Mouse (Mus musculus) heart, adult 2 months (tissue): Measurements from ENCODE around the gene Ccdc113. TPM values are rescaled to one million over a fixed set of nuclear protein-coding genes. Genes with fewer than 3 reads are reported as not detected.

Source experiments
- DNase-seq, 2 experiments: peaks; one replicate each; pipeline ENCODE4 v3.0.0; 2021
- H3K27ac ChIP-seq: fragments of 200-600 bp; 2 replicates; pipeline ENCODE4 v1.8.1; 2022
- H3K27me3 ChIP-seq: fragments of 200-500 bp; 2 replicates; pipeline ENCODE4 v1.6.1; 2012; ENCODE audit warnings: mild to moderate bottlenecking, low read length, inconsistent platforms, mixed read lengths; ENCODE audit not compliant: control insufficient read depth, insufficient read depth
- H3K36me3 ChIP-seq: fragments of 200-500 bp; 2 replicates; pipeline ENCODE4 v1.6.1; 2012; ENCODE audit warnings: low read length, inconsistent platforms; ENCODE audit not compliant: control insufficient read depth, insufficient read depth
- H3K4me1 ChIP-seq: fragments of 200-500 bp; 2 replicates; pipeline ENCODE4 v1.6.1; 2011; ENCODE audit warnings: low read length; ENCODE audit not compliant: control insufficient read depth, insufficient read depth
- H3K4me3 ChIP-seq: fragments of 200-600 bp; 2 replicates; pipeline ENCODE4 v1.8.1; 2022
- H3K79me2 ChIP-seq: fragments of 200-500 bp; replicated peaks from 2 replicates; pipeline ENCODE4 v1.6.1; 2012; ENCODE audit warnings: mild to moderate bottlenecking, inconsistent platforms, low read length, moderate library complexity, mixed read lengths; ENCODE audit not compliant: control insufficient read depth, insufficient read depth
- H3K9ac ChIP-seq: fragments of 200-500 bp; 2 replicates; pipeline ENCODE4 v1.6.1; 2012; ENCODE audit warnings: low read depth, mild to moderate bottlenecking, control low read depth, inconsistent platforms, low read length, mixed read lengths
- CTCF ChIP-seq: fragments of 200-600 bp; IDR thresholded peaks from 2 replicates; pipeline ENCODE4 v1.8.1; 2022; ENCODE audit warnings: antibody characterized with exemption, mild to moderate bottlenecking, moderate library complexity
- EP300 ChIP-seq: fragments of 200-500 bp; IDR thresholded peaks from 2 replicates; pipeline ENCODE4 v1.6.1; 2011; ENCODE audit warnings: low read depth, low read length, control low read depth; ENCODE audit not compliant: insufficient read depth
- POLR2A ChIP-seq: fragments of 200-500 bp; IDR thresholded peaks from 2 replicates; pipeline ENCODE4 v1.6.1; 2011; ENCODE audit warnings: mild to moderate bottlenecking, low read depth, low read length, control low read depth; ENCODE audit not compliant: insufficient read depth
- WGBS: fragments of 180-500 bp; shearing (Covaris S2); methylation state at CpG from one replicate; pipeline ENCODE4 v1.1.7; 2018; 5-methylcytosine and 5-hydroxymethylcytosine counted together
- intact Hi-C: fragments of 180-260 bp; cut with DNase I; formaldehyde crosslinking; loops from one replicate; pipeline ENCODE4 v1.15.1; 2025
- polyA plus RNA-seq: library from polyadenylated mRNA; depleted of rRNA; stranded (reverse); fragments of >200 nt; gene quantifications from 2 replicates; pipeline ENCODE4 v1.2.3, GENCODE M21; 2012
- total RNA-seq, 2 experiments: library from RNA; stranded (reverse); gene quantifications; 2 replicates each; pipeline ENCODE4 v1.2.3; 2021

The Ccdc113 gene
- total and polyA plus RNA-seq, 3 experiments: 0.14 TPM; not detected in 2

GRCm38 (mm10) chr8:95589282-95589681, 55.4 kb downstream of the Ccdc113 start:
- no peaks in the 10 kb centered on the region for H3K36me3 ChIP-seq
- no peaks in the 10 kb centered on the region for H3K79me2 ChIP-seq
- DNase-seq: no peak
- no peak overlapping the region for H3K9ac ChIP-seq
- H3K27ac ChIP-seq: no peak overlapping the region
- intact Hi-C loops: no loop called here
- 64% methylated on average over 10 of the region's 10 CpGs for WGBS
- TF ChIP-seq CTCF: no peak
- no peaks in the 10 kb centered on the region for H3K27me3 ChIP-seq
- no peak overlapping the region for H3K4me3 ChIP-seq
- H3K4me1 ChIP-seq: no peaks in the 10 kb centered on the region

- no peaks in the 10 kb centered on the region for H3K79me2 ChIP-seq
- WGBS: 73% methylated on average over 4 of the region's 4 CpGs
- H3K4me1 ChIP-seq: no peaks in the 10 kb centered on the region
- H3K36me3 ChIP-seq: no peaks in the 10 kb centered on the region
- H3K27ac ChIP-seq: no peak overlapping the region
- DNase-seq: no peak
- intact Hi-C loops: no loop called here
- no peak for TF ChIP-seq POLR2A
- no peak for TF ChIP-seq CTCF
- TF ChIP-seq EP300: no peak
- no peaks in the 10 kb centered on the region for H3K27me3 ChIP-seq
- no peak overlapping the region for H3K9ac ChIP-seq
- H3K4me3 ChIP-seq: no peak overlapping the region
These were observed 56.7 kb downstream of the Ccdc113 start for GRCm38 (mm10) chr8:95590539-95590938.

- Histone ChIP-seq H3K36me3 (no peaks in the 10 kb centered on the region), H3K4me1 (peaks cover 1% of the 10 kb centered on the region; the same call in 1 of the 2 replicates), H3K27me3 (no peaks in the 10 kb centered on the region), H3K9ac (no peak overlapping the region), H3K79me2 (no peaks in the 10 kb centered on the region), H3K27ac (no peak overlapping the region), H3K4me3 (no peak overlapping the region)
- WGBS: 79% methylated on average over 12 of the region's 12 CpGs
- DNase-seq: no peak
- intact Hi-C loops: no loop called here
- TF ChIP-seq POLR2A (no peak), EP300 (no peak), CTCF (no peak)
These were observed 58.4 kb downstream of the Ccdc113 start for GRCm38 (mm10) chr8:95592131-95592780.

GRCm38 (mm10) chr8:95593439-95594393, 59.8 kb downstream of the Ccdc113 start:
- intact Hi-C loops: no loop called here
- Histone ChIP-seq H3K27ac (no peak overlapping the region), H3K27me3 (no peaks in the 10 kb centered on the region), H3K79me2 (no peaks in the 10 kb centered on the region), H3K36me3 (no peaks in the 10 kb centered on the region), H3K4me1 (peaks cover 1% of the 10 kb centered on the region; the same call in 1 of the 2 replicates), H3K4me3 (no peak overlapping the region), H3K9ac (no peak overlapping the region)
- TF ChIP-seq CTCF (no peak), POLR2A (no peak), EP300 (no peak)
- DNase-seq: no peak
- 90% methylated on average over 7 of the region's 7 CpGs for WGBS

GRCm38 (mm10) chr8:95595131-95595530, 61.2 kb downstream of the Ccdc113 start:
- intact Hi-C loops: no loop called here
- 75% methylated on average over 14 of the region's 14 CpGs for WGBS

GRCm38 (mm10) chr8:95596841-95597241, 63.0 kb downstream of the Ccdc113 start:
- 29% methylated on average over 4 of the region's 4 CpGs for WGBS
- intact Hi-C loops: no loop called here
- TF ChIP-seq CTCF: no peak
- peak; percentile 62; the same call in 1 of the 2 replicates for TF ChIP-seq EP300
- TF ChIP-seq POLR2A: 0 out of 2 replicates have a peak, but pooled peaks have one; percentile 8
- no peaks in the 10 kb centered on the region for H3K79me2 ChIP-seq
- no peaks in the 10 kb centered on the region for H3K27me3 ChIP-seq
- H3K27ac ChIP-seq: peak overlapping the region; percentile 72
- H3K36me3 ChIP-seq: no peaks in the 10 kb centered on the region
- DNase-seq: peak; percentile 23 to 55
- no peak overlapping the region for H3K4me3 ChIP-seq
- no peak overlapping the region for H3K9ac ChIP-seq
- peaks cover 1% of the 10 kb centered on the region for H3K4me1 ChIP-seq

More at GRCm38 (mm10) chr8:95595131-95595530, 61.2 kb downstream of the Ccdc113 start:
- DNase-seq: no peak
- no peak overlapping the region for H3K4me3 ChIP-seq
- H3K4me1 ChIP-seq: peaks cover 1% of the 10 kb centered on the region
- no peak overlapping the region for H3K9ac ChIP-seq
- no peaks in the 10 kb centered on the region for H3K79me2 ChIP-seq
- no peak for TF ChIP-seq POLR2A
- TF ChIP-seq CTCF: no peak
- no peak for TF ChIP-seq EP300
- H3K27me3 ChIP-seq: no peaks in the 10 kb centered on the region
- H3K27ac ChIP-seq: no peak overlapping the region
- no peaks in the 10 kb centered on the region for H3K36me3 ChIP-seq
